Mouse (Mus musculus) WW6 (cell line): ENCODE results near the gene Mrgprx2.
"Not testable (repeated sequence)": the region's sequence is repeated elsewhere in the genome, so short reads cannot be mapped to it uniquely, and the experiment has no call there.

Source experiments
- DNase-seq: peaks from one replicate; pipeline ENCODE4 v3.0.0-alpha.2; 2013; ENCODE audit warnings: low read depth, low spot score

Mrgprx2 gene

DNA sequence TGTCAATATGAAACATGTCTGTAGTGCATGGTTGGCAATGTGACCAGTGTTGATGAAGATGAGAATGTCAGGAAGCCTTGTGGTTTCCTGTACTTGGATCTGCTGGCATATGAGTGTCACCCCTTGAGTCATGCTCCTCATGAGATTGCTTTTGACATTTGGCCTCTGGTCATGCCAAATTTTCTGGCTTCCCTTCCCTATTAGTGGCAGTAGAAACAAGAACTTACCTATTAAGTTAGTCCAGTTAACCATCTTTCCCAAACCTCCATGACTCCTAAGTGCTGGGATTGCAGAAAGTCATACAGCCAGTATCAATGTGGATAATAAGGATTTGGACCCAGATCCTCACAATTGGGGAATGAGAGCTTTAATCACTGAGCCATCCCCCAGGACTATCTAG is at the start of gene Mrgprx2:
Gene Mrgprx2 (minus strand): TSS at position 101 of the 400 bp plus-strand sequence.
- no peak for DNase-seq

DNA sequence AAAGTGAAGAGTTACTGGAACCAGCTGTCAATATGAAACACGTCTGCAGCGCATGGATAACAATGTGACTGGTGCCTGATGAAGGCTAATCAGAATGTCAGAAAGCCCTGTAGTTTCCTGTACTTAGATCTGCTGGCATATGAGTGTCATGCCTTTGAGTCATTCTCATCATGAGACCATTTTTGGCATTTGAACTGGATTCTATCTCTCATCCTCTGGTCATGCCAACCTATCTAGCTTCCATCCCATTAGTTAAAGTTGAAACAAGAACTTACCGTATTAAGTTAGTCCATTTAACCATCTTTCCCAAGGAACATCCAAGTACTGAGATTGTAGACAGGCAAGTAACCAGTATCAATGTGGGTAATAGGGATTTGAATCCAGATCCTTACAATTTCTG is 42.9 kb downstream of the Mrgprx2 start, which contains the start of gene Mrgprb1:
Gene Mrgprb1 (minus strand): TSS at position 101 of the 400 bp plus-strand sequence.
- DNase-seq = no peak

DNA sequence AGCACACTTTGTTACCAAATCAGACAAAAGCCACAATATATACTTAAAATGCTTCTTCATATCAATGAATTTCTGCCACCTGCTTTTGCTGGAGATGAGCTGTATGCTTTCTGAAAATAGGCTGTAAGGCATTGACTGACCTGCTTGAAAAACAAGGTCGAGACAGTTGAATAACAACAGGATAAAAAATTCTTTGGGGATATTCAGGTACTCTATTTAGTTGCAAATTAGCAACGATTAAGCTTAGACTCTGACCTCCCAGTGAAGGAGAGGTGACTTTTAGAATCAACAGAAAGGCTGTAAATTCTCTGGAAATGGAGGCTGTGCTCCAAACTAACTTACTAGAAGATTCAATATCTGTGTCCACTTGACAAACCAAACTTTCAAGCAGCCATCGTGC is 62.5 kb downstream of the Mrgprx2 start:
- no peak for DNase-seq

DNA sequence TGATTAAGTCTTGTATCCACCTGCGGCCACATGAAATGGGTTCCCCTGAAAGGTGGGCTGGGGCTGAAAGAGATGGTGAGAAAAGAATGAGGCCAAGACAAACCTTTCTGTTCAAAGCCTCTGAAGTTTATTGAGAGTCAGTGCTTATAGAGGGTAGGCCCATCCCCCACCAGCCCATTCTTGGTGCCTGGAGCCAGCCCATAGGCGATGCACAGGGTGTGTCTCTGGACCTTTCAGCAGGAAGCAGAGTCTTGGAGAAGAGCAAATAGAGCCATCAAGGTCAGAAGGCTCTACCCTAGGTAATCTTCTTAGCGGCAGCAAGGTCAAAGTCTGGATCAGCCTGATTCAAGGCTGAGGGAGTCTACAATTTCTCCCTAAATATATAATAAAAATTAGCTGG is 63.2 kb downstream of the Mrgprx2 start:
- DNase-seq = not testable (repeated sequence)
